In genomic region chr16:10374254-10375011, GRCm38 (mm10) we compare ENCODE assay signal across 8 mouse cellular contexts. TPM values are rescaled to one million over a fixed set of nuclear protein-coding genes. Genes with fewer than 3 reads are reported as not detected.
DNase-seq lines count a peak whose midpoint lies in the region; ATAC-seq and TF ChIP-seq lines count a peak whose summit lies in the region.

No protein-coding gene starts in this region.

- peak; percentile 15 to 18 for DNase-seq in left cerebral cortex, postnatal 25 days (ENCODE audit: low spot score in 2 of 2)
- no peak for DNase-seq in left cerebral cortex, adult 18-20 months (ENCODE audit: low spot score in 2 of 2)
- DNase-seq in embryonic facial prominence, embryonic 10.5 days (ENCODE audit: low spot score): peak; percentile 76
- peak; percentile 75 for DNase-seq in midbrain, postnatal 0 days (ENCODE audit: low spot score)
- DNase-seq in natural killer cell, adult 2 months (ENCODE audit: low spot score in 2 of 2): no peak
- DNase-seq in frontal cortex, postnatal 25 days (ENCODE audit: low spot score in 2 of 2): no peak

- peaks cover 25% of the 10 kb centered on the region for H3K4me1 ChIP-seq in embryonic facial prominence, embryonic 10.5 days
- H3K4me1 ChIP-seq in hindbrain, embryonic 12.5 days: peaks cover 13% of the 10 kb centered on the region
- H3K4me1 ChIP-seq in limb, embryonic 15.5 days: peaks cover 16% of the 10 kb centered on the region
- no peaks in the 10 kb centered on the region for H3K4me1 ChIP-seq in midbrain, postnatal 0 days (ENCODE audit: insufficient read depth, low read length)

- peak overlapping the region; percentile 44 for H3K4me2 ChIP-seq in hindbrain, embryonic 12.5 days (replicated peaks)
- peak overlapping the region; percentile 33 for H3K4me2 ChIP-seq in limb, embryonic 15.5 days
- H3K4me2 ChIP-seq in midbrain, postnatal 0 days (ENCODE audit: low read depth, low read length, poor library complexity, severe bottlenecking): peak overlapping the region; percentile 40

- intact Hi-C loops in left cerebral cortex, postnatal 25 days (cut with DNase I): loop anchor here (2.0 kb wide), 1 partner anchor 28 kb away; no protein-coding TSS in a partner anchor

- H3K9ac ChIP-seq in hindbrain, embryonic 12.5 days: no peak overlapping the region
- no peak overlapping the region for H3K9ac ChIP-seq in limb, embryonic 15.5 days
- no peak overlapping the region for H3K9ac ChIP-seq in midbrain, postnatal 0 days (replicated peaks; ENCODE audit: low read length, poor library complexity, severe bottlenecking)

- no peaks in the 10 kb centered on the region for H3K36me3 ChIP-seq in embryonic facial prominence, embryonic 10.5 days (replicated peaks)
- no peaks in the 10 kb centered on the region for H3K36me3 ChIP-seq in hindbrain, embryonic 12.5 days
- H3K36me3 ChIP-seq in limb, embryonic 15.5 days: no peaks in the 10 kb centered on the region
- H3K36me3 ChIP-seq in midbrain, postnatal 0 days (ENCODE audit: insufficient read depth, low read length): no peaks in the 10 kb centered on the region

- peak; percentile 60 for ATAC-seq in hindbrain, embryonic 12.5 days (ENCODE audit: low FRiP score)
- ATAC-seq in limb, embryonic 15.5 days (ENCODE audit: insufficient number of reproducible peaks, low FRiP score, low TSS enrichment, low read depth): no peak
- peak; percentile 65; the same call in 1 of the 2 replicates for ATAC-seq in midbrain, postnatal 0 days (ENCODE audit: low FRiP score)

- H3K27me3 ChIP-seq in embryonic facial prominence, embryonic 10.5 days (replicated peaks; ENCODE audit: low read depth, poor library complexity, severe bottlenecking): no peaks in the 10 kb centered on the region
- peaks cover 4% of the 10 kb centered on the region; the same call in 1 of the 2 replicates for H3K27me3 ChIP-seq in hindbrain, embryonic 12.5 days
- peaks cover 7% of the 10 kb centered on the region; the same call in 1 of the 2 replicates for H3K27me3 ChIP-seq in limb, embryonic 15.5 days
- H3K27me3 ChIP-seq in midbrain, postnatal 0 days (ENCODE audit: insufficient read depth, low read length): no peaks in the 10 kb centered on the region

- H3K9me3 ChIP-seq in embryonic facial prominence, embryonic 10.5 days: no peaks in the 10 kb centered on the region
- H3K9me3 ChIP-seq in hindbrain, embryonic 12.5 days (replicated peaks): no peaks in the 10 kb centered on the region
- no peaks in the 10 kb centered on the region for H3K9me3 ChIP-seq in limb, embryonic 15.5 days
- H3K9me3 ChIP-seq in midbrain, postnatal 0 days (ENCODE audit: low read length): no peaks in the 10 kb centered on the region

- WGBS in embryonic facial prominence, embryonic 10.5 days: 22% methylated on average over 13 of the region's 13 CpGs
- 22% methylated on average over 13 of the region's 13 CpGs for WGBS in hindbrain, embryonic 12.5 days
- WGBS in limb, embryonic 15.5 days: 29% methylated on average over 13 of the region's 13 CpGs
- 21% methylated on average over 13 of the region's 13 CpGs for WGBS in midbrain, postnatal 0 days

- H3K27ac ChIP-seq in embryonic facial prominence, embryonic 10.5 days (replicated peaks): peak overlapping the region; percentile 60; the same call in 1 of the 2 replicates
- H3K27ac ChIP-seq in hindbrain, embryonic 12.5 days: no peak overlapping the region
- 0 out of 2 replicates have a peak overlapping the region, but pooled peaks have one; percentile 0 for H3K27ac ChIP-seq in limb, embryonic 15.5 days
- no peak overlapping the region for H3K27ac ChIP-seq in midbrain, postnatal 0 days (ENCODE audit: low read depth, low read length)

- peak overlapping the region; percentile 43 for H3K4me3 ChIP-seq in embryonic facial prominence, embryonic 10.5 days
- 0 out of 2 replicates have a peak overlapping the region, but pooled peaks have one; percentile 8 for H3K4me3 ChIP-seq in hindbrain, embryonic 12.5 days
- no peak overlapping the region; the same call in 1 of the 2 replicates for H3K4me3 ChIP-seq in limb, embryonic 15.5 days
- H3K4me3 ChIP-seq in midbrain, postnatal 0 days (ENCODE audit: low read depth, low read length): peak overlapping the region; percentile 8; the same call in 1 of the 2 replicates

- TF ChIP-seq CTCF in midbrain, postnatal 0 days (IDR thresholded peaks at IDR 0.05): no peak

RNA-seq across cellular contexts. Expression of gene Tekt5, which starts 20.9 kb away (rescaled TPM):
- 1 to 10 TPM; 6.5 to 8.6 TPM for total RNA-seq in left cerebral cortex, postnatal 25 days (2021)
- 10 to 100 TPM in 1 of 2 experiments, 1 to 10 TPM in 1; 9.0 to 10.7 TPM for total RNA-seq in left cerebral cortex, adult 18-20 months (2021)
- polyA plus RNA-seq in embryonic facial prominence, embryonic 10.5 days (2016; fragmentation: Nextera tagmentation; extraction: Ambion mirVana): 0.07 TPM in 1 of 2 replicates, not detected in the other
- polyA plus RNA-seq in hindbrain, embryonic 12.5 days (2016; fragmentation: Nextera tagmentation; extraction: Ambion mirVana): 0.75 and 0.91 TPM in 2 replicates
- 1.6 and 2.7 TPM in 2 replicates for polyA plus RNA-seq in limb, embryonic 15.5 days (2015; fragmentation: Nextera tagmentation; extraction: Ambion mirVana)
- total RNA-seq in midbrain, postnatal 0 days (2014; rRNA removed): 9.4 and 11.2 TPM in 2 replicates
- 29.3 and 33.7 TPM in 2 replicates for polyA plus RNA-seq in midbrain, postnatal 0 days (2015; fragmentation: Nextera tagmentation; extraction: Ambion mirVana)

RNA-seq across cellular contexts. Expression of gene Nubp1, which starts 37.3 kb away (rescaled TPM):
- total RNA-seq in left cerebral cortex, postnatal 25 days (2021): 10 to 100 TPM; 16.4 to 21.1 TPM
- total RNA-seq in left cerebral cortex, adult 18-20 months (2021): 10 to 100 TPM; 16.3 to 18.5 TPM
- 88.3 and 89.9 TPM in 2 replicates for polyA plus RNA-seq in embryonic facial prominence, embryonic 10.5 days (2016; fragmentation: Nextera tagmentation; extraction: Ambion mirVana)
- 50.7 and 57.6 TPM in 2 replicates for polyA plus RNA-seq in hindbrain, embryonic 12.5 days (2016; fragmentation: Nextera tagmentation; extraction: Ambion mirVana)
- 44.1 and 46.1 TPM in 2 replicates for polyA plus RNA-seq in limb, embryonic 15.5 days (2015; fragmentation: Nextera tagmentation; extraction: Ambion mirVana)
- total RNA-seq in midbrain, postnatal 0 days (2014; rRNA removed): 33.0 and 37.8 TPM in 2 replicates
- 36.1 and 40.3 TPM in 2 replicates for polyA plus RNA-seq in midbrain, postnatal 0 days (2015; fragmentation: Nextera tagmentation; extraction: Ambion mirVana)

Comparison
In these comparisons a context has a peak if more than half of its experiments do, and no peak if none do; other contexts are left out.
1. DNase-seq: peak in left cerebral cortex, postnatal 25 days (2 of 2), embryonic facial prominence, embryonic 10.5 days (single experiment) and midbrain, postnatal 0 days (single experiment); none in left cerebral cortex, adult 18-20 months (0 of 2), natural killer cell, adult 2 months (0 of 2) and frontal cortex, postnatal 25 days (0 of 2).
2. H3K27ac ChIP-seq: peak in embryonic facial prominence, embryonic 10.5 days (single experiment) and limb, embryonic 15.5 days (single experiment); none in hindbrain, embryonic 12.5 days (single experiment) and midbrain, postnatal 0 days (single experiment).
3. Peak in every context shown above with its lines, with median percentiles within 50 percentile points of each other: H3K4me2 ChIP-seq.